8 mouse cellular contexts compared by ENCODE assay signal in the genomic region with DNA sequence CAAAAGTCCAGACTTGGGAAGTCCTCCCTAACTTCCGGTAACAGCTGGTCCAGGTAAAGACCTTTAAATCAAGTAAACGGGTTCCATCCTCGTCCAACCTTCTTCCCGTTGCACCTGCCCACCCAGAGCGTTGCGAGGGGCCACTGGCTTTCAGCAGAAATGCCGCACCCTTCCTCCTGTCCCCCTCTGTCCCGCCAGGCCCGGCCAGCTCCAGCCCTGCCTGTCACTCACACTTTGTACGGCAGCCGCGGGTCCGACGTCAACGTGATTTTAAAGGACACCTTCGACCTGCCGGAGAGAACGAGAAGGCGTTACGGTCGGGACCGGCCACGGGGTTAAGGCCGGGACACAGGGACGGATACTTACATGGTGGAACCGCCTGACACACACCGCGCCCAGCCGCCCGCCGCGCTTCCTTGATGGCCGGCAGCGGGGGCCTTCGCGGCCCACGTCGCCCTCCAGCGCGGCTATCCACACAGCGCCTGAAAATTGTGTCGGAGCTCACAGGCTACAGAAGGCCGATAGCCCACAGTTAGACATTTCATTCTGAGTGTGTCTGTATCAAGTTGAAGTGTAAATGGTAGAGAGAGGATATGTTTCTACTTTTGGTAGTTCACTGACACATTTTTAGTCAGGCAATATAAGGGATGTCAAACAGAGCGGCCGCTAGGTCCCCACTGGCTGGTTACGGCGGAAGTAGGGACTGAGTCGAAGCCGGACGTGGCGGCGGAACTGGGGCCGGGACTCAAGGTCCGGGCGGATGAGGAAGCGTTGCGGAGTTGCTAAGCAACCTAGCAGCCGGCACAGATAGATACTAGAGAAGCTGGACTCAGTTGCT. TPM values are rescaled to one million over a fixed set of nuclear protein-coding genes. Genes with fewer than 3 reads are reported as not detected.
DNase-seq lines count a peak whose midpoint lies in the region; ATAC-seq lines count a peak whose summit lies in the region.

Gene Ufm1 (minus strand): TSS at position 448 of the 838 bp plus-strand sequence.

- no peaks in the 10 kb centered on the region for H3K9me3 ChIP-seq in forebrain, embryonic 14.5 days (replicated peaks; ENCODE audit: control insufficient read depth, low read length)
- H3K9me3 ChIP-seq in neural tube, embryonic 15.5 days (replicated peaks) = no peaks in the 10 kb centered on the region

- under 1% methylated on average over 58 of the region's 58 CpGs for WGBS in forebrain, embryonic 14.5 days
- WGBS in neural tube, embryonic 15.5 days = under 1% methylated on average over 58 of the region's 58 CpGs

- intact Hi-C loops in heart, postnatal 14 days (cut with DNase I) = loop anchor here (5.0 to 10.0 kb wide), 2 partner anchors 401 to 831 kb away; partner anchors contain the start of genes Nhlrc3, Proser1 and Supt20

- peak within 1 kb of the TSS; percentile 84 for H3K4me2 ChIP-seq in forebrain, embryonic 14.5 days (ENCODE audit: low read length)
- peak within 1 kb of the TSS; percentile 85 for H3K4me2 ChIP-seq in neural tube, embryonic 15.5 days

- DNase-seq in ES-CJ7 (ENCODE audit: low read depth, low spot score) = peak; percentile 93
- peak; percentile 91 for DNase-seq in cerebellum, adult 11 months
- peak; percentile 98 for DNase-seq in forebrain, embryonic 14.5 days (ENCODE audit: low spot score)
- peak; percentile 91 to 93 for DNase-seq in heart, postnatal 14 days
- peak; percentile 95 for DNase-seq in layer of hippocampus, adult 11-12 months (ENCODE audit: low spot score)
- peak; percentile 95 to 96 for DNase-seq in lung, adult 18-20 months
- DNase-seq in testis, postnatal 14 days (ENCODE audit: low spot score) = peak; percentile 95

- ATAC-seq in forebrain, embryonic 14.5 days = peak; percentile 99
- peak; percentile 99 for ATAC-seq in neural tube, embryonic 15.5 days (ENCODE audit: low FRiP score)

- peaks cover 30% of the 10 kb centered on the region for H3K36me3 ChIP-seq in forebrain, embryonic 14.5 days (ENCODE audit: control insufficient read depth, insufficient read depth, low read length)
- peaks cover 27% of the 10 kb centered on the region for H3K36me3 ChIP-seq in neural tube, embryonic 15.5 days

- peak within 1 kb of the TSS; percentile 95 for H3K4me3 ChIP-seq in forebrain, embryonic 14.5 days (ENCODE audit: low read depth, low read length)
- peak within 1 kb of the TSS; percentile 96 for H3K4me3 ChIP-seq in neural tube, embryonic 15.5 days (replicated peaks)

- no peaks in the 10 kb centered on the region for H3K27me3 ChIP-seq in forebrain, embryonic 14.5 days (replicated peaks; ENCODE audit: control insufficient read depth, insufficient read depth, low read length)
- H3K27me3 ChIP-seq in neural tube, embryonic 15.5 days (replicated peaks) = no peaks in the 10 kb centered on the region

- H3K27ac ChIP-seq in forebrain, embryonic 14.5 days (ENCODE audit: low read depth, low read length) = 0 out of 2 replicates have a peak within 1 kb of the TSS, but pooled peaks have one; percentile 39
- peak within 1 kb of the TSS; percentile 72 for H3K27ac ChIP-seq in neural tube, embryonic 15.5 days (replicated peaks)

- peaks cover 5% of the 10 kb centered on the region for H3K4me1 ChIP-seq in forebrain, embryonic 14.5 days (ENCODE audit: control insufficient read depth, insufficient read depth, low read length)
- peaks cover 11% of the 10 kb centered on the region for H3K4me1 ChIP-seq in neural tube, embryonic 15.5 days

- peak within 1 kb of the TSS; percentile 80 for H3K9ac ChIP-seq in forebrain, embryonic 14.5 days (ENCODE audit: low read length)
- peak within 1 kb of the TSS; percentile 79 for H3K9ac ChIP-seq in neural tube, embryonic 15.5 days (replicated peaks)

RNA-seq across cellular contexts. Expression of gene Ufm1, which starts in this region (rescaled TPM):
- 102 and 106 TPM in 2 replicates for polyA plus RNA-seq in forebrain, embryonic 14.5 days (2014; fragmentation: Nextera tagmentation; extraction: Ambion mirVana)
- 10 to 100 TPM; 43.8 to 56.9 TPM for total RNA-seq in heart, postnatal 14 days (2021)
- polyA plus RNA-seq in neural tube, embryonic 15.5 days (2015; fragmentation: Nextera tagmentation; extraction: Ambion mirVana) = 85.9 and 95.3 TPM in 2 replicates

Comparison
In these comparisons a context has a peak if more than half of its experiments do, and no peak if none do; other contexts are left out.
1. Peak in every context shown above with its lines: DNase-seq, ATAC-seq, H3K4me3 ChIP-seq and H3K27ac ChIP-seq.